Mouse (Mus musculus) liver, postnatal 0 days (tissue): Measurements from ENCODE around the gene Chd1. TPM values are rescaled to one million over a fixed set of nuclear protein-coding genes. Genes with fewer than 3 reads are reported as not detected.

Source experiments
- ATAC-seq: fragments of 200-750 bp; cut with Nextera tagmentation; 2 replicates; pipeline ENCODE4 v1.8.0; 2017; ENCODE audit warnings: mild to moderate bottlenecking, moderate library complexity
- DNase-seq: peaks from one replicate; pipeline ENCODE4 v3.0.0-alpha.2; 2016
- H3K27ac ChIP-seq: fragments of 300-500 bp; sonication (generic); 2 replicates; pipeline ENCODE4 v1.5.1; 2014; ENCODE audit warnings: antibody characterized with exemption, moderate library complexity, mild to moderate bottlenecking, low read depth
- H3K27me3 ChIP-seq: fragments of 300-500 bp; sonication (generic); 2 replicates; pipeline ENCODE4 v1.6.1; 2014; ENCODE audit warnings: low read length, control low read depth, mixed read lengths; ENCODE audit not compliant: insufficient read depth
- H3K36me3 ChIP-seq: fragments of 300-500 bp; sonication (generic); replicated peaks from 2 replicates; pipeline ENCODE4 v1.6.1; 2014; ENCODE audit warnings: mild to moderate bottlenecking, control low read depth, low read length, moderate library complexity, mixed read lengths; ENCODE audit not compliant: insufficient read depth
- H3K4me1 ChIP-seq: fragments of 300-500 bp; sonication (generic); 2 replicates; pipeline ENCODE4 v1.6.1; 2014; ENCODE audit warnings: antibody characterized with exemption, mild to moderate bottlenecking, control low read depth; ENCODE audit not compliant: insufficient read depth
- H3K4me2 ChIP-seq: fragments of 300-500 bp; sonication (generic); 2 replicates; pipeline ENCODE4 v1.6.1; 2014; ENCODE audit warnings: low read depth, mild to moderate bottlenecking, low read length, moderate library complexity, mixed read lengths
- H3K4me3 ChIP-seq: fragments of 300-500 bp; sonication (generic); 2 replicates; pipeline ENCODE4 v1.5.1; 2014; ENCODE audit warnings: low read depth, low read length
- H3K9ac ChIP-seq: fragments of 300-500 bp; sonication (generic); replicated peaks from 2 replicates; pipeline ENCODE4 v1.6.1; 2014; ENCODE audit warnings: mild to moderate bottlenecking, moderate library complexity
- H3K9me3 ChIP-seq: fragments of 300-500 bp; sonication (generic); 2 replicates; pipeline ENCODE4 v1.6.1; 2016; ENCODE audit warnings: mild to moderate bottlenecking, control low read depth, low read length, mixed read lengths
- CTCF ChIP-seq: sonication (generic); IDR thresholded peaks from 2 replicates; pipeline ENCODE4 v1.5.1; 2016; ENCODE audit warnings: antibody characterized with exemption, low read depth
- EP300 ChIP-seq: IDR thresholded peaks from 2 replicates; pipeline ENCODE4 v1.6.1; 2016; ENCODE audit warnings: antibody characterized with exemption, low read depth, mild to moderate bottlenecking
- whole genome bisulfite sequencing: fragments of 180-500 bp; shearing (Covaris S2); extraction: QIAGEN DNeasy Blood & Tissue Kit; methylation state at CpG from one replicate; pipeline ENCODE4 v1.1.7; 2014; ENCODE audit not compliant: insufficient replicate concordance; 5-methylcytosine and 5-hydroxymethylcytosine counted together
- polyA plus RNA-seq: library from polyadenylated mRNA; unstranded; fragments of >200 nt; fragmentation: Nextera tagmentation; extraction: Ambion mirVana; gene quantifications from 2 replicates; pipeline ENCODE4 v1.2.1, GENCODE M21; 2015

The Chd1 gene
- polyA plus RNA-seq, 1 experiment from 2014 or later = 10.7 TPM

DNA sequence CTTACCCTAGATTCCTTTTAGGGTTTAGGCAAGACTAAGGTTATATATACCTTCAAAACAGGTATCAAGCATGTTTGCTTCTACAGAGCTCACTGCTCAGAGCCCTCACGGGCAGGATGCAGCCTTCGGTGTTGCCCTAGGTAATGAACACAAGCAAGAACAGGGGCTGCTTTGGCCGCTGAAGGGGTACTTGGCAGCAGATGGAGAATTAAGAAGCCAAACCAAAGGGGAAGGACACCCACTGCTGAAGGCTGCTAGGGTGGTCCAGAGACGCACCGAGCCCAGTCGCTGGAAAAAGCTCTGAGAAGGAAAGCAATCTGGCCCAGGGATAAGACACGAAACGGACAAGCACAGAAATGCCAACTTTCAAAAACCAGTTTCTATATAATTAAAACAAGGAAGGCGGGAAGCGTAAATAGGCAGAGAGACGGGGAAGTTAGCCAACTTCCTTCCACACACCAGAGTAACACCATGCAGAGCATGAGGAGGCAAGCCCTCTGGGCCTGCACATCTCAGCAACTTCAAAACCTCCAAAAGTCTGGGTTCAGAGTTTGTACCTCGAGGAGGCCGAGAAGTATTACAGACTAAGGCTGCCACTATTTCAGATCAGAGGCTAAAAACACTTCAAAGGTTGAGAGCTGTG lies 107.5 kb downstream of the Chd1 start:
- 71% methylated on average over 13 of the region's 13 CpGs for WGBS
- H3K4me3 ChIP-seq = no peak overlapping the region
- no peak for TF ChIP-seq EP300
- TF ChIP-seq CTCF = no peak
- no peaks in the 10 kb centered on the region; the same call in 1 of the 2 replicates for H3K36me3 ChIP-seq
- H3K9me3 ChIP-seq = no peaks in the 10 kb centered on the region
- no peak overlapping the region for H3K9ac ChIP-seq
- H3K4me2 ChIP-seq = no peak overlapping the region
- no peaks in the 10 kb centered on the region for H3K27me3 ChIP-seq
- no peak overlapping the region for H3K27ac ChIP-seq
- ATAC-seq (no peak), DNase-seq (no peak)
- no peaks in the 10 kb centered on the region for H3K4me1 ChIP-seq

DNA sequence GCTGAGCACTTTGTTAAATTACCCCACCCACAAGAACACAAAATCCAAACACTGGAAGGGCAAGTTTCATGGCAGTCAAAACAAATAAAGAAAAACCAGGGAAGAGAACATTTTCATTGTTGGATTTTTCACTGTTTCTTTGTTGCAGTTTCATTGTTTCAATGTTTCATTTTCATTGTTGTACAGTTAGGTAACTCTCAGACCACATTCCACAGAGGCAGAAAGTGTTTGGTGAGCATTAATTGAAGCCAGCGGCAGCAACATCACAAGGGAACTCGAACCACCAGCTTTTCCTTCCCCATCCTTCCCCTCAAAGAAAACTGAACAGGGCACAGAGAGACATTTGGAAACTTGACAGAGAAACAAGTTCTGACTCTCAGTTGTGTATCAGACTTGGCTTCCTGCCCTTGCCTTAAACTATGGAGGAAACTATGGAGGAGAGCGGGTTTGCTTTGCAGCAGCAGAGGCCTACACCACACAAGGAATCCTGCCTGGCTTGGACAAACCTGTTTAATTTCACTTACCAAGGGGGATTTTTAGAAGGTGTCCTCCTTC lies 109.0 kb downstream of the Chd1 start:
- H3K4me2 ChIP-seq = no peak overlapping the region
- H3K9ac ChIP-seq = no peak overlapping the region
- H3K9me3 ChIP-seq = no peaks in the 10 kb centered on the region
- H3K4me1 ChIP-seq = no peaks in the 10 kb centered on the region
- no peaks in the 10 kb centered on the region for H3K27me3 ChIP-seq
- DNase-seq = no peak
- ATAC-seq = no peak
- WGBS = 56% methylated on average over 3 of the region's 3 CpGs
- no peak overlapping the region for H3K27ac ChIP-seq
- H3K36me3 ChIP-seq = no peaks in the 10 kb centered on the region
- TF ChIP-seq EP300 (no peak), CTCF (no peak)
- no peak overlapping the region for H3K4me3 ChIP-seq

DNA sequence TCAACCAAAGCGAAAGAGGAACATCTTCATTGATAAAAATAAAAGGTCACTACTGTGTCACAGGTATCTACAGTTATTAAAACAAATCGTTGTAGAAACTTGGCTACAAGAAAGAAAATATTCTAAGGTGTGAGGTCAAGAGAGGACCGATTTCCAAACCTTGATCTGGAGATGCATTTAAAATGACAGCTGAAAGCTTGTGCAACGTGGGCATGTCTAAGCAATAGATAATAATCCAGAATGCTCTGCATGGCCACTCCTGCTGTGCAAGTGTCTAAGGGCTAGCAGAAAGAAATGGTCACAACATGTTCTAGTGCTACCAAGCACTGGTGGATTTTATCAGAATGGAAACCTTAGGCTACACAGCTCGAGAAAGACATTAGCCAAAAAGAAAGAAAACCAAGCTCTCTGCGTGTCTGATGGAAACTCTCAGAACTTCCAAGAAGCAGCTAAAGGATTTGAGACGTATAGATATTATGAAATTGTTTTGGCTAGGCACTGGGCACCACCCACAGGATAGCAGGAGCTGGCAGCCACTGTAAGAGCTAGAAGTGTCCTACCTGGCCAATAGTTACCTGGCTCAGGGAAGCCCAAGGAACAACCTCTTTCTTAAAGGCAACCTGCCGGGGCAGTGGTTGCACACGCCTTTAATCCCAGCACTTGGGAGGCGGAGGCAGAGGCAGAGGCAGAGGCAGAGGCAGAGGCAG lies 110.7 kb downstream of the Chd1 start:
- Histone ChIP-seq H3K4me2 (no peak overlapping the region), H3K27ac (no peak overlapping the region), H3K4me1 (peaks cover 4% of the 10 kb centered on the region; the same call in 1 of the 2 replicates), H3K27me3 (no peaks in the 10 kb centered on the region), H3K36me3 (no peaks in the 10 kb centered on the region), H3K4me3 (no peak overlapping the region), H3K9ac (no peak overlapping the region), H3K9me3 (no peaks in the 10 kb centered on the region)
- ATAC-seq (no peak), DNase-seq (no peak)
- no peak for TF ChIP-seq CTCF
- TF ChIP-seq EP300 = no peak
- WGBS = 75% methylated on average over 10 of the region's 10 CpGs

DNA sequence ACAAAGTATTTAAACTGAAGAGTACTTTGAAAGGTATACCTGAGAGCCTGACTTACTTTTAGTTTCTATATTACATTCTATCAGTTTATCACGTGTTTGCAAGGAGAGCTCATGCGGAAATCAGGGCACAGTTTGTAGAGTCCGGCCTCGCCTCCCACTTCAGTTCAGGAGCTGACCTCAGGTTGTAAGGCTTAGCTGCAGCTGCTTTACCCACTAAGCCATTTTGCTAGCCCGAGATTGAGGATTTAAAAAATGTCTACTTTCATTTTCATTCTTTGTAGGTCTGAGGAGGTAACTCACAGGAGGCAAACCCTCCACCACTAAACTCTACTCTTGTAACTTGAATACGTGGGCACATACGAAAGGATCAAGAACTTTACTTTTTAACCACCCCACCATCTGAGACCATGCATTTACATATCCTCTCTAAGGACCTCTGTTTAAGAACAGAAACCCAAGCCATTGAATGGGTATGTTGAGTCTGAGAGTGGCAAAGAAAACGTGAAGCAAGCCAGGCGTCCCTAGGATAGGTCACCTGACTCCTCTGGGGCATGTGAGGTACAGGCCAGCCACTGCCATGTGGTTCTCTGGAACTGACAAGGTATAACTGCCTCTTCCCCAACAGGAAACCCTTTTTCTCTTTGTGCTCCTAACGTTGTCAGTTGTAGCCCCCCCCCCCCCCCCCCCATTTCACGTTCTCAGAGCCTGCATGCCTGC lies 111.8 kb downstream of the Chd1 start:
- Histone ChIP-seq H3K9ac (no peak overlapping the region), H3K36me3 (no peaks in the 10 kb centered on the region), H3K9me3 (no peaks in the 10 kb centered on the region), H3K27ac (no peak overlapping the region), H3K4me3 (no peak overlapping the region), H3K27me3 (no peaks in the 10 kb centered on the region), H3K4me1 (peaks cover 4% of the 10 kb centered on the region; the same call in 1 of the 2 replicates), H3K4me2 (no peak overlapping the region)
- 66% methylated on average over 11 of the region's 11 CpGs for WGBS
- TF ChIP-seq CTCF = no peak
- TF ChIP-seq EP300 = no peak
- ATAC-seq = no peak
- DNase-seq = no peak

DNA sequence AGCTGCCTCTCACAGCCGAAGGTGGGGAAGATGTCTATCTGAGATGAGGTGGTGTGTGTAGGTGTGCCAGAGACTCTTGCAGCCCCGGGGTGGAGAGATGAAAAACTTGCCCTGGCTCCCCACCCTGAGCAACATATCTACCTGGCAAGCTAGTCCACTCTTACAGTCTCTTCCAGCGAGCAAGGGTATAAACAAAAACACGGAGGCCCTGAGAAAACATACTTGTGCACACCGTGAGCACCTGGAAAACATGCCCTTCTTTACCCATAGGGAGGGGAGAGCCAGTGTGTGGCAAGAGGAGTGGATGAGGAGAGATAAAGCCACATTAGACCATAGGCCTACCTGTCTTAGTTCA lies 112.3 kb downstream of the Chd1 start:
- H3K27me3 ChIP-seq = no peaks in the 10 kb centered on the region
- H3K9me3 ChIP-seq = no peaks in the 10 kb centered on the region
- peaks cover 4% of the 10 kb centered on the region; the same call in 1 of the 2 replicates for H3K4me1 ChIP-seq
- ATAC-seq (no peak), DNase-seq (no peak)
- H3K4me3 ChIP-seq = no peak overlapping the region
- no peak overlapping the region for H3K27ac ChIP-seq
- H3K36me3 ChIP-seq = no peaks in the 10 kb centered on the region
- no peak overlapping the region for H3K4me2 ChIP-seq
- WGBS = 68% methylated on average over 5 of the region's 5 CpGs
- no peak overlapping the region for H3K9ac ChIP-seq
- no peak for TF ChIP-seq CTCF
- no peak for TF ChIP-seq EP300

DNA sequence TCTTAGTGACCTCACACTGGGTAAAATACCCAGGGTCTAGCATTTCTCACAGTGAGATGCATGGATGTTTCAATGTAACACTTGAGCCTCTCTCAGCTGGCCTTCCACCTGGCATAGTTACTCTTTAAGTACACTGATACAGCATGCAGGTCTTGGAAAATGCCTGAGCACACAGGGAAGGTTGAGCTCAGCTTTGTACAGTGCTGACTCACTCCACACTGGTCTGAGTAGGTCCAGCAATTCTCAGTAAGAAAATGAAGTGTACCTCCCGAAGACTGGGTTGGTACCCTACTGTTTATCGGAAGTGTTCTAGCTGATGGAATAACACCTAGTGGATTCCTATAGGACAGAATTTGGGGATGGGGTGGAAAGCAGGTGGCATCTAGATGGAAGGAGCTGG lies 112.9 kb downstream of the Chd1 start:
- no peaks in the 10 kb centered on the region for H3K9me3 ChIP-seq
- no peak for ATAC-seq
- no peaks in the 10 kb centered on the region for H3K27me3 ChIP-seq
- no peak overlapping the region for H3K9ac ChIP-seq
- TF ChIP-seq CTCF (no peak), EP300 (no peak)
- WGBS = 78% methylated on average over 2 of the region's 2 CpGs
- H3K36me3 ChIP-seq = no peaks in the 10 kb centered on the region
- H3K27ac ChIP-seq = no peak overlapping the region
- no peak for DNase-seq
- peaks cover 4% of the 10 kb centered on the region; the same call in 1 of the 2 replicates for H3K4me1 ChIP-seq
- no peak overlapping the region for H3K4me2 ChIP-seq
- no peak overlapping the region for H3K4me3 ChIP-seq
